Mouse (Mus musculus): ENCODE results near the gene Sf3a3.

Gene Sf3a3

GRCm38 (mm10) chr4:124714545-124715481, at the start of gene Sf3a3:
Sf3a3 (plus strand) TSS chr4:124714776.
- DNase-seq (ENCODE audit: low spot score): peak; percentile 95

- DNase-seq (ENCODE audit: low spot score): peak; percentile 48
Measured at GRCm38 (mm10) chr4:124667476-124668033, 47.0 kb upstream of the Sf3a3 start.

GRCm38 (mm10) chr4:124668078-124668477, 46.5 kb upstream of the Sf3a3 start:
- DNase-seq (ENCODE audit: low spot score): no peak

GRCm38 (mm10) chr4:124670232-124670631, 44.3 kb upstream of the Sf3a3 start:
- DNase-seq (ENCODE audit: low spot score): no peak

GRCm38 (mm10) chr4:124671583-124671982, 43.0 kb upstream of the Sf3a3 start:
- DNase-seq (ENCODE audit: low spot score): no peak

GRCm38 (mm10) chr4:124672347-124673320, 41.9 kb upstream of the Sf3a3 start:
- no peak for DNase-seq (ENCODE audit: low spot score)

GRCm38 (mm10) chr4:124674334-124675032, 40.1 kb upstream of the Sf3a3 start:
- DNase-seq (ENCODE audit: low spot score): no peak

- DNase-seq (ENCODE audit: low spot score): peak; percentile 78
Measured at GRCm38 (mm10) chr4:124675037-124675436, 39.5 kb upstream of the Sf3a3 start.

- DNase-seq (ENCODE audit: low spot score): no peak
Measured at GRCm38 (mm10) chr4:124675958-124676357, 38.6 kb upstream of the Sf3a3 start.

- DNase-seq (ENCODE audit: low spot score): no peak
Measured at GRCm38 (mm10) chr4:124682270-124682669, 32.3 kb upstream of the Sf3a3 start.

GRCm38 (mm10) chr4:124683474-124683873, 31.1 kb upstream of the Sf3a3 start:
- no peak for DNase-seq (ENCODE audit: low spot score)

- DNase-seq (ENCODE audit: low spot score): no peak
Measured at GRCm38 (mm10) chr4:124685004-124685403, 29.6 kb upstream of the Sf3a3 start.

- DNase-seq (ENCODE audit: low spot score): no peak
Measured at GRCm38 (mm10) chr4:124685453-124685852, 29.1 kb upstream of the Sf3a3 start.

- no peak for DNase-seq (ENCODE audit: low spot score)
Measured at GRCm38 (mm10) chr4:124685897-124686402, 28.6 kb upstream of the Sf3a3 start.

- DNase-seq (ENCODE audit: low spot score): no peak
Measured at GRCm38 (mm10) chr4:124691455-124691854, 23.1 kb upstream of the Sf3a3 start.

- DNase-seq (ENCODE audit: low spot score): no peak
Measured at GRCm38 (mm10) chr4:124692416-124692861, 22.1 kb upstream of the Sf3a3 start.

GRCm38 (mm10) chr4:124693135-124693894, 21.3 kb upstream of the Sf3a3 start, which contains the start of gene Utp11:
Utp11 (minus strand) TSS chr4:124693600.
- DNase-seq (ENCODE audit: low spot score): peak; percentile 89

- DNase-seq (ENCODE audit: low spot score): no peak
Measured at GRCm38 (mm10) chr4:124694572-124694971, 20.0 kb upstream of the Sf3a3 start.

- no peak for DNase-seq (ENCODE audit: low spot score)
Measured at GRCm38 (mm10) chr4:124695786-124696516, 18.6 kb upstream of the Sf3a3 start.

GRCm38 (mm10) chr4:124699791-124700190, 14.8 kb upstream of the Sf3a3 start:
- no peak for DNase-seq (ENCODE audit: low spot score)

All from layer of hippocampus, adult 11-12 months (tissue).